ENCODE assay signal across 9 mouse cellular contexts in genomic region chr3:130962701-130963472, GRCm38 (mm10).
A peak's percentile ranks its signal among the peaks of the same experiment; 100 is the strongest.
DNase-seq lines count a peak whose midpoint lies in the region; ATAC-seq lines count a peak whose summit lies in the region.
"Had no signal": no experiment of that assay in that cellular context is flagged by ENCODE, and none has a peak within 500 bp of the region (broad histone marks: within the 10 kb centered on the region; RNA-seq: fewer than 3 reads in every experiment).

No protein-coding gene starts in this region.

- H3K4me3 ChIP-seq in heart, embryonic 10.5 days: 0 out of 2 replicates have a peak overlapping the region, but pooled peaks have one; percentile 29
- H3K4me3 ChIP-seq in embryonic facial prominence, embryonic 12.5 days: no peak overlapping the region
- peak overlapping the region; percentile 6; the same call in 1 of the 2 replicates for H3K4me3 ChIP-seq in hindbrain, embryonic 14.5 days (replicated peaks; ENCODE audit: low read length)
- no peak overlapping the region for H3K4me3 ChIP-seq in neural tube, embryonic 11.5 days (ENCODE audit: low read depth, low read length)

- no peaks in the 10 kb centered on the region for H3K9me3 ChIP-seq in heart, embryonic 10.5 days
- no peaks in the 10 kb centered on the region for H3K9me3 ChIP-seq in embryonic facial prominence, embryonic 12.5 days
- H3K9me3 ChIP-seq in hindbrain, embryonic 14.5 days (ENCODE audit: control insufficient read depth, low read length): no peaks in the 10 kb centered on the region
- H3K9me3 ChIP-seq in neural tube, embryonic 11.5 days (ENCODE audit: control insufficient read depth, low read length): no peaks in the 10 kb centered on the region

- WGBS in heart, embryonic 10.5 days: 71% methylated on average over 12 of the region's 12 CpGs
- WGBS in embryonic facial prominence, embryonic 12.5 days: 59% methylated on average over 12 of the region's 12 CpGs
- WGBS in hindbrain, embryonic 14.5 days: 45% methylated on average over 12 of the region's 12 CpGs
- 65% methylated on average over 12 of the region's 12 CpGs for WGBS in neural tube, embryonic 11.5 days

- H3K4me2 ChIP-seq in embryonic facial prominence, embryonic 12.5 days (replicated peaks): peak overlapping the region; percentile 38
- H3K4me2 ChIP-seq in hindbrain, embryonic 14.5 days (replicated peaks): peak overlapping the region; percentile 46
- H3K4me2 ChIP-seq in neural tube, embryonic 11.5 days (ENCODE audit: low read depth): peak overlapping the region; percentile 12

- peak overlapping the region; percentile 52; the same call in 1 of the 2 replicates for H3K27ac ChIP-seq in heart, embryonic 10.5 days
- H3K27ac ChIP-seq in embryonic facial prominence, embryonic 12.5 days: no peak overlapping the region
- peak overlapping the region; percentile 51 for H3K27ac ChIP-seq in hindbrain, embryonic 14.5 days
- no peak overlapping the region for H3K27ac ChIP-seq in neural tube, embryonic 11.5 days (ENCODE audit: low read depth, low read length)

- no peak for DNase-seq in heart, embryonic 10.5 days (ENCODE audit: low spot score)
- DNase-seq in heart, postnatal 36 days: no peak
- peak; percentile 37 for DNase-seq in hindbrain, embryonic 14.5 days (ENCODE audit: low spot score)
- DNase-seq in neural tube, embryonic 11.5 days (ENCODE audit: low spot score): no peak
- DNase-seq in adipocyte (ENCODE audit: low spot score): no peak
- DNase-seq in right cerebral cortex, postnatal 36 days (ENCODE audit: low spot score in 2 of 2): no peak
- DNase-seq: kidney, adult 2 months had no signal

- H3K9ac ChIP-seq in embryonic facial prominence, embryonic 12.5 days: no peak overlapping the region
- H3K9ac ChIP-seq in hindbrain, embryonic 14.5 days: no peak overlapping the region
- no peak overlapping the region for H3K9ac ChIP-seq in neural tube, embryonic 11.5 days (ENCODE audit: low read length)

- H3K27me3 ChIP-seq in heart, embryonic 10.5 days (ENCODE audit: insufficient read depth, poor library complexity, severe bottlenecking): peaks cover 4% of the 10 kb centered on the region; the same call in 1 of the 2 replicates
- H3K27me3 ChIP-seq in embryonic facial prominence, embryonic 12.5 days: 0 out of 2 replicates have a peak, but pooled peaks cover 4% of the 10 kb centered on the region
- H3K27me3 ChIP-seq in hindbrain, embryonic 14.5 days (ENCODE audit: control insufficient read depth, insufficient read depth, low read length): no peaks in the 10 kb centered on the region
- H3K27me3 ChIP-seq in neural tube, embryonic 11.5 days (ENCODE audit: control insufficient read depth, insufficient read depth, low read length): no peaks in the 10 kb centered on the region

- intact Hi-C loops in heart, postnatal 36 days (cut with DNase I): no loop called here

- peaks cover 14% of the 10 kb centered on the region for H3K4me1 ChIP-seq in heart, embryonic 10.5 days
- peaks cover 19% of the 10 kb centered on the region for H3K4me1 ChIP-seq in embryonic facial prominence, embryonic 12.5 days
- H3K4me1 ChIP-seq in hindbrain, embryonic 14.5 days (replicated peaks; ENCODE audit: control insufficient read depth, insufficient read depth, low read length): peaks cover 24% of the 10 kb centered on the region
- no peaks in the 10 kb centered on the region for H3K4me1 ChIP-seq in neural tube, embryonic 11.5 days (ENCODE audit: control insufficient read depth, insufficient read depth, low read length)

- peak; percentile 35; the same call in 1 of the 2 replicates for ATAC-seq in embryonic facial prominence, embryonic 12.5 days (ENCODE audit: insufficient number of reproducible peaks, insufficient read depth, low FRiP score, low TSS enrichment)
- ATAC-seq in hindbrain, embryonic 14.5 days (ENCODE audit: low FRiP score): peak; percentile 67
- ATAC-seq in neural tube, embryonic 11.5 days (ENCODE audit: insufficient read depth, low FRiP score, low TSS enrichment): peak; percentile 64
- ATAC-seq in erythroid progenitor cell, adult 5-6 weeks (replicated peaks; ENCODE audit: low FRiP score, poor library complexity, severe bottlenecking): no peak

- H3K36me3 ChIP-seq in heart, embryonic 10.5 days: no peaks in the 10 kb centered on the region
- no peaks in the 10 kb centered on the region for H3K36me3 ChIP-seq in embryonic facial prominence, embryonic 12.5 days
- H3K36me3 ChIP-seq in hindbrain, embryonic 14.5 days (replicated peaks; ENCODE audit: control insufficient read depth, insufficient read depth): no peaks in the 10 kb centered on the region
- no peaks in the 10 kb centered on the region for H3K36me3 ChIP-seq in neural tube, embryonic 11.5 days (ENCODE audit: control insufficient read depth, insufficient read depth, low read length)

Comparison
In these comparisons a context has a peak if more than half of its experiments do, and no peak if none do; other contexts are left out.
1. H3K27ac ChIP-seq: peak in heart, embryonic 10.5 days (single experiment) and hindbrain, embryonic 14.5 days (single experiment); none in embryonic facial prominence, embryonic 12.5 days (single experiment) and neural tube, embryonic 11.5 days (single experiment).
2. H3K4me3 ChIP-seq: peak in heart, embryonic 10.5 days (single experiment) and hindbrain, embryonic 14.5 days (single experiment); none in embryonic facial prominence, embryonic 12.5 days (single experiment) and neural tube, embryonic 11.5 days (single experiment).
3. Peak in every context shown above with its lines, with median percentiles within 50 percentile points of each other: H3K4me2 ChIP-seq.